Mouse (Mus musculus): ENCODE measurements around the gene Agbl1.

The Agbl1 gene

GRCm38 (mm10) chr7:76562506-76562905 lies 332.8 kb downstream of the Agbl1 start:
- no peak for DNase-seq (ENCODE audit: low read depth, low spot score)

GRCm38 (mm10) chr7:76594566-76595079 lies 364.9 kb downstream of the Agbl1 start:
- DNase-seq (ENCODE audit: low read depth, low spot score) = no peak

GRCm38 (mm10) chr7:76597812-76598211 lies 368.1 kb downstream of the Agbl1 start:
- no peak for DNase-seq (ENCODE audit: low read depth, low spot score)

- DNase-seq (ENCODE audit: low read depth, low spot score) = no peak
These were observed 370.5 kb downstream of the Agbl1 start for GRCm38 (mm10) chr7:76600050-76600690.

GRCm38 (mm10) chr7:76629528-76629927 lies 399.8 kb downstream of the Agbl1 start:
- peak; percentile 9 for DNase-seq (ENCODE audit: low read depth, low spot score)

- no peak for DNase-seq (ENCODE audit: low read depth, low spot score)
These were observed 421.3 kb downstream of the Agbl1 start for GRCm38 (mm10) chr7:76650984-76651383.

- no peak for DNase-seq (ENCODE audit: low read depth, low spot score)
These were observed 431.4 kb downstream of the Agbl1 start for GRCm38 (mm10) chr7:76661072-76661471.

- DNase-seq (ENCODE audit: low read depth, low spot score) = no peak
These were observed 445.2 kb downstream of the Agbl1 start for GRCm38 (mm10) chr7:76674856-76675255.

- DNase-seq (ENCODE audit: low read depth, low spot score) = no peak
These were observed 471.5 kb downstream of the Agbl1 start for GRCm38 (mm10) chr7:76701224-76701623.

- peak; percentile 4 for DNase-seq (ENCODE audit: low read depth, low spot score)
These were observed 502.5 kb downstream of the Agbl1 start for GRCm38 (mm10) chr7:76732220-76732619.

GRCm38 (mm10) chr7:76777237-76777855 lies 547.7 kb downstream of the Agbl1 start:
- no peak for DNase-seq (ENCODE audit: low read depth, low spot score)

GRCm38 (mm10) chr7:76780446-76780845 lies 550.8 kb downstream of the Agbl1 start:
- no peak for DNase-seq (ENCODE audit: low read depth, low spot score)

- DNase-seq (ENCODE audit: low read depth, low spot score) = no peak
These were observed 559.0 kb downstream of the Agbl1 start for GRCm38 (mm10) chr7:76788561-76789306.

- DNase-seq (ENCODE audit: low read depth, low spot score) = no peak
These were observed 560.4 kb downstream of the Agbl1 start for GRCm38 (mm10) chr7:76790041-76790440.

- no peak for DNase-seq (ENCODE audit: low read depth, low spot score)
These were observed 561.6 kb downstream of the Agbl1 start for GRCm38 (mm10) chr7:76791247-76791646.

- no peak for DNase-seq (ENCODE audit: low read depth, low spot score)
These were observed 580.3 kb downstream of the Agbl1 start for GRCm38 (mm10) chr7:76810003-76810402.

GRCm38 (mm10) chr7:76820571-76820970 lies 590.9 kb downstream of the Agbl1 start:
- no peak for DNase-seq (ENCODE audit: low read depth, low spot score)

GRCm38 (mm10) chr7:76842146-76842545 lies 612.5 kb downstream of the Agbl1 start:
- no peak for DNase-seq (ENCODE audit: low read depth, low spot score)

- peak; percentile 2 for DNase-seq (ENCODE audit: low read depth, low spot score)
These were observed 659.9 kb downstream of the Agbl1 start for GRCm38 (mm10) chr7:76889416-76890209.

GRCm38 (mm10) chr7:76904096-76904495 lies 674.4 kb downstream of the Agbl1 start:
- no peak for DNase-seq (ENCODE audit: low read depth, low spot score)

GRCm38 (mm10) chr7:76911672-76912071 lies 682.0 kb downstream of the Agbl1 start:
- DNase-seq (ENCODE audit: low read depth, low spot score) = no peak

- DNase-seq (ENCODE audit: low read depth, low spot score) = peak; percentile 9
These were observed 689.2 kb downstream of the Agbl1 start for GRCm38 (mm10) chr7:76918871-76919270.
